Mouse (Mus musculus): ENCODE data around the gene Saysd1. TPM values are rescaled to one million over a fixed set of nuclear protein-coding genes. Genes with fewer than 3 reads are reported as not detected.
A peak's percentile ranks its signal among the peaks of the same experiment; 100 is the strongest.

Saysd1 gene
- polyA plus RNA-seq, 1 experiment from 2014 or later: 11.4 TPM

GRCm38 (mm10) chr14:20084335-20084734, 54.0 kb downstream of the Saysd1 start:
- Histone ChIP-seq H3K9ac (ENCODE audit: low read length) (no peak overlapping the region), H3K9me3 (ENCODE audit: control insufficient read depth, low read length) (no peaks in the 10 kb centered on the region), H3K36me3 (ENCODE audit: control insufficient read depth, insufficient read depth, low read length) (no peaks in the 10 kb centered on the region), H3K27ac (replicated peaks; ENCODE audit: low read depth, low read length) (no peak overlapping the region), H3K27me3 (ENCODE audit: control insufficient read depth, insufficient read depth, low read length) (no peaks in the 10 kb centered on the region), H3K4me1 (ENCODE audit: control insufficient read depth, insufficient read depth, low read length) (peaks cover 9% of the 10 kb centered on the region), H3K4me2 (ENCODE audit: low read depth, severe bottlenecking) (no peak overlapping the region), H3K4me3 (ENCODE audit: low read depth, low read length) (no peak overlapping the region)
- ATAC-seq (ENCODE audit: insufficient number of reproducible peaks, low FRiP score, low TSS enrichment, low read depth) (no peak), DNase-seq (ENCODE audit: low spot score) (no peak)

GRCm38 (mm10) chr14:20082536-20083325, 55.6 kb downstream of the Saysd1 start:
- Histone ChIP-seq H3K9me3 (ENCODE audit: control insufficient read depth, low read length) (no peaks in the 10 kb centered on the region), H3K4me1 (ENCODE audit: control insufficient read depth, insufficient read depth, low read length) (peaks cover 9% of the 10 kb centered on the region), H3K4me3 (ENCODE audit: low read depth, low read length) (peak overlapping the region; percentile 43), H3K36me3 (ENCODE audit: control insufficient read depth, insufficient read depth, low read length) (no peaks in the 10 kb centered on the region), H3K27me3 (ENCODE audit: control insufficient read depth, insufficient read depth, low read length) (no peaks in the 10 kb centered on the region), H3K4me2 (ENCODE audit: low read depth, severe bottlenecking) (peak overlapping the region; percentile 77), H3K9ac (ENCODE audit: low read length) (peak overlapping the region; percentile 82), H3K27ac (replicated peaks; ENCODE audit: low read depth, low read length) (peak overlapping the region; percentile 91)
- WGBS: 2% methylated on average over 56 of the region's 56 CpGs
- DNase-seq (ENCODE audit: low spot score) (peak; percentile 93), ATAC-seq (ENCODE audit: insufficient number of reproducible peaks, low FRiP score, low TSS enrichment, low read depth) (peak; percentile 97)

- H3K4me1 ChIP-seq (ENCODE audit: control insufficient read depth, insufficient read depth, low read length): peaks cover 9% of the 10 kb centered on the region
- peak overlapping the region; percentile 77 for H3K4me2 ChIP-seq (ENCODE audit: low read depth, severe bottlenecking)
- ATAC-seq (ENCODE audit: insufficient number of reproducible peaks, low FRiP score, low TSS enrichment, low read depth) (no peak), DNase-seq (ENCODE audit: low spot score) (peak; percentile 23)
- peak overlapping the region; percentile 43 for H3K4me3 ChIP-seq (ENCODE audit: low read depth, low read length)
- H3K9me3 ChIP-seq (ENCODE audit: control insufficient read depth, low read length): no peaks in the 10 kb centered on the region
- H3K9ac ChIP-seq (ENCODE audit: low read length): peak overlapping the region; percentile 82
- WGBS: 72% methylated on average over 5 of the region's 5 CpGs
- no peaks in the 10 kb centered on the region for H3K36me3 ChIP-seq (ENCODE audit: control insufficient read depth, insufficient read depth, low read length)
- no peak overlapping the region; the same call in 1 of the 2 replicates for H3K27ac ChIP-seq (replicated peaks; ENCODE audit: low read depth, low read length)
- no peaks in the 10 kb centered on the region for H3K27me3 ChIP-seq (ENCODE audit: control insufficient read depth, insufficient read depth, low read length)
Measured at GRCm38 (mm10) chr14:20081937-20082533, 56.3 kb downstream of the Saysd1 start.

GRCm38 (mm10) chr14:20081084-20081483, 57.2 kb downstream of the Saysd1 start:
- ATAC-seq (ENCODE audit: insufficient number of reproducible peaks, low FRiP score, low TSS enrichment, low read depth) (no peak), DNase-seq (ENCODE audit: low spot score) (no peak)
- no peaks in the 10 kb centered on the region for H3K27me3 ChIP-seq (ENCODE audit: control insufficient read depth, insufficient read depth, low read length)
- H3K27ac ChIP-seq (replicated peaks; ENCODE audit: low read depth, low read length): no peak overlapping the region
- peaks cover 9% of the 10 kb centered on the region for H3K4me1 ChIP-seq (ENCODE audit: control insufficient read depth, insufficient read depth, low read length)
- H3K4me3 ChIP-seq (ENCODE audit: low read depth, low read length): no peak overlapping the region
- no peak overlapping the region for H3K4me2 ChIP-seq (ENCODE audit: low read depth, severe bottlenecking)
- H3K9ac ChIP-seq (ENCODE audit: low read length): no peak overlapping the region
- no peaks in the 10 kb centered on the region for H3K36me3 ChIP-seq (ENCODE audit: control insufficient read depth, insufficient read depth, low read length)
- WGBS: 80% methylated on average over 1 of the region's 1 CpGs
- no peaks in the 10 kb centered on the region for H3K9me3 ChIP-seq (ENCODE audit: control insufficient read depth, low read length)

- no peaks in the 10 kb centered on the region for H3K27me3 ChIP-seq (ENCODE audit: control insufficient read depth, insufficient read depth, low read length)
- DNase-seq (ENCODE audit: low spot score): no peak
- H3K4me3 ChIP-seq (ENCODE audit: low read depth, low read length): no peak overlapping the region
- H3K9ac ChIP-seq (ENCODE audit: low read length): no peak overlapping the region
- no peak overlapping the region for H3K4me2 ChIP-seq (ENCODE audit: low read depth, severe bottlenecking)
- H3K36me3 ChIP-seq (ENCODE audit: control insufficient read depth, insufficient read depth, low read length): no peaks in the 10 kb centered on the region
- no peak for ATAC-seq (ENCODE audit: insufficient number of reproducible peaks, low FRiP score, low TSS enrichment, low read depth)
- WGBS: 85% methylated on average over 6 of the region's 6 CpGs
- H3K9me3 ChIP-seq (ENCODE audit: control insufficient read depth, low read length): no peaks in the 10 kb centered on the region
- H3K27ac ChIP-seq (replicated peaks; ENCODE audit: low read depth, low read length): no peak overlapping the region
- peaks cover 6% of the 10 kb centered on the region for H3K4me1 ChIP-seq (ENCODE audit: control insufficient read depth, insufficient read depth, low read length)
Measured at GRCm38 (mm10) chr14:20077181-20077580, 61.2 kb downstream of the Saysd1 start.

GRCm38 (mm10) chr14:20075544-20075943, 62.8 kb downstream of the Saysd1 start:
- no peak overlapping the region for H3K4me3 ChIP-seq (ENCODE audit: low read depth, low read length)
- H3K36me3 ChIP-seq (ENCODE audit: control insufficient read depth, insufficient read depth, low read length): no peaks in the 10 kb centered on the region
- 93% methylated on average over 7 of the region's 7 CpGs for WGBS
- no peak overlapping the region for H3K4me2 ChIP-seq (ENCODE audit: low read depth, severe bottlenecking)
- no peak for DNase-seq (ENCODE audit: low spot score)
- ATAC-seq (ENCODE audit: insufficient number of reproducible peaks, low FRiP score, low TSS enrichment, low read depth): no peak
- H3K27ac ChIP-seq (replicated peaks; ENCODE audit: low read depth, low read length): no peak overlapping the region
- no peaks in the 10 kb centered on the region for H3K9me3 ChIP-seq (ENCODE audit: control insufficient read depth, low read length)
- H3K27me3 ChIP-seq (ENCODE audit: control insufficient read depth, insufficient read depth, low read length): no peaks in the 10 kb centered on the region
- H3K9ac ChIP-seq (ENCODE audit: low read length): no peak overlapping the region
- no peaks in the 10 kb centered on the region for H3K4me1 ChIP-seq (ENCODE audit: control insufficient read depth, insufficient read depth, low read length)

GRCm38 (mm10) chr14:20074759-20075158, 63.6 kb downstream of the Saysd1 start:
- no peaks in the 10 kb centered on the region for H3K36me3 ChIP-seq (ENCODE audit: control insufficient read depth, insufficient read depth, low read length)
- no peak for ATAC-seq (ENCODE audit: insufficient number of reproducible peaks, low FRiP score, low TSS enrichment, low read depth)
- H3K9me3 ChIP-seq (ENCODE audit: control insufficient read depth, low read length): no peaks in the 10 kb centered on the region
- DNase-seq (ENCODE audit: low spot score): no peak
- H3K27me3 ChIP-seq (ENCODE audit: control insufficient read depth, insufficient read depth, low read length): no peaks in the 10 kb centered on the region
- no peaks in the 10 kb centered on the region for H3K4me1 ChIP-seq (ENCODE audit: control insufficient read depth, insufficient read depth, low read length)
- H3K4me3 ChIP-seq (ENCODE audit: low read depth, low read length): no peak overlapping the region
- no peak overlapping the region for H3K4me2 ChIP-seq (ENCODE audit: low read depth, severe bottlenecking)
- WGBS: 64% methylated on average over 1 of the region's 1 CpGs
- H3K27ac ChIP-seq (replicated peaks; ENCODE audit: low read depth, low read length): no peak overlapping the region
- no peak overlapping the region for H3K9ac ChIP-seq (ENCODE audit: low read length)

GRCm38 (mm10) chr14:20070629-20071028, 67.7 kb downstream of the Saysd1 start:
- Histone ChIP-seq H3K27ac (replicated peaks; ENCODE audit: low read depth, low read length) (no peak overlapping the region), H3K27me3 (ENCODE audit: control insufficient read depth, insufficient read depth, low read length) (no peaks in the 10 kb centered on the region), H3K4me1 (ENCODE audit: control insufficient read depth, insufficient read depth, low read length) (no peaks in the 10 kb centered on the region), H3K4me3 (ENCODE audit: low read depth, low read length) (no peak overlapping the region), H3K9ac (ENCODE audit: low read length) (no peak overlapping the region), H3K4me2 (ENCODE audit: low read depth, severe bottlenecking) (no peak overlapping the region), H3K36me3 (ENCODE audit: control insufficient read depth, insufficient read depth, low read length) (no peaks in the 10 kb centered on the region), H3K9me3 (ENCODE audit: control insufficient read depth, low read length) (no peaks in the 10 kb centered on the region)
- DNase-seq (ENCODE audit: low spot score) (peak; percentile 16), ATAC-seq (ENCODE audit: insufficient number of reproducible peaks, low FRiP score, low TSS enrichment, low read depth) (no peak)

Data from limb, embryonic 11.5 days (tissue).